Mouse (Mus musculus) gastrocnemius, postnatal 36 days (tissue): ENCODE data around the gene Klk1b8. TPM values are rescaled to one million over a fixed set of nuclear protein-coding genes. Genes with fewer than 3 reads are reported as not detected.
"Not testable (repeated sequence)": the region's sequence is repeated elsewhere in the genome, so short reads cannot be mapped to it uniquely, and the experiment has no call there.

ENCODE experiments used
- DNase-seq, 2 experiments: peaks; one replicate each; pipeline ENCODE4 v3.0.0; 2022
- intact Hi-C: fragments of 180-260 bp; cut with DNase I; formaldehyde crosslinking; loops from one replicate; pipeline ENCODE4 v1.15.1; 2025
- total RNA-seq, 2 experiments: library from RNA; stranded (reverse); gene quantifications; 2 replicates each; pipeline ENCODE4 v1.2.3; 2021

The Klk1b8 gene
- total RNA-seq, 2 experiments from 2014 or later = not detected

GRCm38 (mm10) chr7:43994821-43995220, 44.4 kb downstream of the Klk1b8 start:
- DNase-seq, intact Hi-C loops: not testable (repeated sequence)

- DNase-seq, intact Hi-C loops: not testable (repeated sequence)
Observed at GRCm38 (mm10) chr7:43995577-43995976, 45.1 kb downstream of the Klk1b8 start, which contains the start of gene Klk1b11. Klk1b11 (plus strand) TSS chr7:43995877.

Other genes starting within 250 kb of the Klk1b8 start
- not detected for gene Klk13, start 238.1 kb upstream of the Klk1b8 start, total RNA-seq
- not detected for gene Klk12, start 181.8 kb upstream of the Klk1b8 start, total RNA-seq
- under 1 TPM in 1 of 2 experiments, not detected in 1; 0.20 TPM for gene Klk11, start 176.1 kb upstream of the Klk1b8 start, total RNA-seq
- gene Klk10, start 169.6 kb upstream of the Klk1b8 start, total RNA-seq = not detected
- gene Klk9, start 158.8 kb upstream of the Klk1b8 start, total RNA-seq = not detected
- 1 to 10 TPM; 1.5 to 1.9 TPM for gene Klk8, start 153.1 kb upstream of the Klk1b8 start, total RNA-seq
- not detected for gene Klk7, start 139.4 kb upstream of the Klk1b8 start, total RNA-seq
- not detected for gene Klk6, start 126.2 kb upstream of the Klk1b8 start, total RNA-seq
- gene Klk5, start 108.7 kb upstream of the Klk1b8 start, total RNA-seq = not detected
- not detected for gene Klk4, start 69.5 kb upstream of the Klk1b8 start, total RNA-seq
- gene Klk15, start 16.9 kb upstream of the Klk1b8 start, total RNA-seq = not detected
- not detected for gene Klk1b1, start 16.1 kb downstream of the Klk1b8 start, total RNA-seq
- gene Klk1b9, start 25.4 kb downstream of the Klk1b8 start, total RNA-seq = not detected
- gene Klk1b11, start 45.2 kb downstream of the Klk1b8 start, total RNA-seq = not detected
- under 1 TPM; 0.43 to 0.49 TPM for gene Klk1b26, start 61.5 kb downstream of the Klk1b8 start, total RNA-seq
- gene Klk1b27, start 101.6 kb downstream of the Klk1b8 start, total RNA-seq = not detected
- not detected for gene Klk1b21, start 151.7 kb downstream of the Klk1b8 start, total RNA-seq
- gene Klk1b22, start 162.0 kb downstream of the Klk1b8 start, total RNA-seq = not detected
- not detected for gene Klk1b16, start 186.1 kb downstream of the Klk1b8 start, total RNA-seq
- not detected for gene Klk1b24, start 237.6 kb downstream of the Klk1b8 start, total RNA-seq
- gene Klk1b3, start 247.5 kb downstream of the Klk1b8 start, total RNA-seq = not detected